20 mouse cellular contexts compared by ENCODE assay signal in genomic region chr5:21467387-21467786, GRCm38 (mm10). TPM values are rescaled to one million over a fixed set of nuclear protein-coding genes. Genes with fewer than 3 reads are reported as not detected.
DNase-seq lines count a peak whose midpoint lies in the region; ATAC-seq lines count a peak whose summit lies in the region.
"Had no signal": no experiment of that assay in that cellular context is flagged by ENCODE, and none has a peak within 500 bp of the region (broad histone marks: within the 10 kb centered on the region; RNA-seq: fewer than 3 reads in every experiment).

No protein-coding gene starts in this region.

- no peaks in the 10 kb centered on the region for H3K27me3 ChIP-seq in embryonic facial prominence, embryonic 10.5 days (replicated peaks; ENCODE audit: low read depth, poor library complexity, severe bottlenecking)
- H3K27me3 ChIP-seq in kidney, embryonic 15.5 days: no peaks in the 10 kb centered on the region
- H3K27me3 ChIP-seq in limb, embryonic 13.5 days: no peaks in the 10 kb centered on the region
- H3K27me3 ChIP-seq: CH12.LX; embryonic facial prominence, embryonic 15.5 days; intestine, embryonic 15.5 days had no signal

- no peak overlapping the region for H3K4me3 ChIP-seq in embryonic facial prominence, embryonic 10.5 days
- H3K4me3 ChIP-seq in kidney, embryonic 15.5 days (replicated peaks): no peak overlapping the region
- H3K4me3 ChIP-seq in limb, embryonic 13.5 days: no peak overlapping the region
- H3K4me3 ChIP-seq: embryonic facial prominence, embryonic 15.5 days; heart, embryonic 10.5 days; intestine, embryonic 15.5 days had no signal

- 0 out of 2 replicates have a peak overlapping the region, but pooled peaks have one; percentile 12 for H3K27ac ChIP-seq in embryonic facial prominence, embryonic 10.5 days (replicated peaks)
- H3K27ac ChIP-seq in kidney, embryonic 15.5 days: peak overlapping the region; percentile 74
- H3K27ac ChIP-seq in limb, embryonic 13.5 days: peak overlapping the region; percentile 40; the same call in 1 of the 2 replicates
- H3K27ac ChIP-seq: embryonic facial prominence, embryonic 15.5 days; heart, embryonic 10.5 days; hindbrain, embryonic 14.5 days; intestine, embryonic 15.5 days had no signal

- H3K4me2 ChIP-seq in kidney, embryonic 15.5 days: no peak overlapping the region
- no peak overlapping the region for H3K4me2 ChIP-seq in limb, embryonic 13.5 days (replicated peaks)
- H3K4me2 ChIP-seq: embryonic facial prominence, embryonic 15.5 days; hindbrain, embryonic 14.5 days; intestine, embryonic 15.5 days had no signal

- H3K9me3 ChIP-seq in embryonic facial prominence, embryonic 10.5 days: no peaks in the 10 kb centered on the region
- no peaks in the 10 kb centered on the region for H3K9me3 ChIP-seq in kidney, embryonic 15.5 days (replicated peaks)
- H3K9me3 ChIP-seq in limb, embryonic 13.5 days: no peaks in the 10 kb centered on the region
- H3K9me3 ChIP-seq: embryonic facial prominence, embryonic 15.5 days; heart, embryonic 10.5 days; intestine, embryonic 15.5 days had no signal

- 52% methylated on average over 7 of the region's 7 CpGs for WGBS in embryonic facial prominence, embryonic 10.5 days
- WGBS in kidney, embryonic 15.5 days: 45% methylated on average over 7 of the region's 7 CpGs
- 67% methylated on average over 7 of the region's 7 CpGs for WGBS in limb, embryonic 13.5 days

- H3K9ac ChIP-seq in kidney, embryonic 15.5 days: no peak overlapping the region
- H3K9ac ChIP-seq in limb, embryonic 13.5 days: no peak overlapping the region
- H3K9ac ChIP-seq: embryonic facial prominence, embryonic 15.5 days; hindbrain, embryonic 14.5 days; intestine, embryonic 15.5 days had no signal

- peak; percentile 52; the same call in 1 of the 2 replicates for ATAC-seq in kidney, embryonic 15.5 days (replicated peaks; ENCODE audit: low FRiP score)
- ATAC-seq in limb, embryonic 13.5 days (ENCODE audit: low FRiP score, low read depth): no peak
- ATAC-seq: intestine, embryonic 15.5 days; midbrain, embryonic 16.5 days had no signal

- peak; percentile 3 for DNase-seq in kidney, adult 11 months
- no peak for DNase-seq in kidney, adult 18-20 months
- peak; percentile 23 for DNase-seq in embryonic facial prominence, embryonic 10.5 days (ENCODE audit: low spot score)
- no peak for DNase-seq in ovary, adult 18-20 months (ENCODE audit: low spot score)
- DNase-seq in adrenal gland, postnatal 25 days: no peak
- DNase-seq in frontal cortex, postnatal 14 days (ENCODE audit: low spot score in 2 of 2): no peak
- DNase-seq: adrenal gland, adult 2 months; cerebellum, adult 11-12 months; gastrocnemius, postnatal 14 days; heart, postnatal 10 days; spleen, adult 18-20 months; thymus, postnatal 25 days had no signal

- peaks cover 9% of the 10 kb centered on the region for H3K4me1 ChIP-seq in embryonic facial prominence, embryonic 10.5 days
- H3K4me1 ChIP-seq in kidney, embryonic 15.5 days: peaks cover 4% of the 10 kb centered on the region; the same call in 1 of the 2 replicates
- H3K4me1 ChIP-seq in limb, embryonic 13.5 days: peaks cover 6% of the 10 kb centered on the region
- H3K4me1 ChIP-seq: embryonic facial prominence, embryonic 15.5 days; heart, embryonic 10.5 days; intestine, embryonic 15.5 days had no signal

- H3K36me3 ChIP-seq in embryonic facial prominence, embryonic 10.5 days (replicated peaks): no peaks in the 10 kb centered on the region
- H3K36me3 ChIP-seq in kidney, embryonic 15.5 days: no peaks in the 10 kb centered on the region
- no peaks in the 10 kb centered on the region; the same call in 1 of the 2 replicates for H3K36me3 ChIP-seq in limb, embryonic 13.5 days
- H3K36me3 ChIP-seq: embryonic facial prominence, embryonic 15.5 days; heart, embryonic 10.5 days; intestine, embryonic 15.5 days had no signal

RNA-seq across cellular contexts. Expression of gene Fam185a, which starts 42.6 kb away (rescaled TPM):
- 6.0 and 7.2 TPM in 2 replicates for polyA plus RNA-seq in embryonic facial prominence, embryonic 10.5 days (2016; fragmentation: Nextera tagmentation; extraction: Ambion mirVana)
- polyA plus RNA-seq in kidney, embryonic 15.5 days (2015; fragmentation: Nextera tagmentation; extraction: Ambion mirVana): 6.2 and 6.4 TPM in 2 replicates
- polyA plus RNA-seq in limb, embryonic 13.5 days (2015; fragmentation: Nextera tagmentation; extraction: Ambion mirVana): 5.0 and 5.1 TPM in 2 replicates
- total RNA-seq in adrenal gland, postnatal 25 days (2021): 10.4 and 13.7 TPM in 2 replicates

RNA-seq across cellular contexts. Expression of gene Ccdc146, which starts 42.9 kb away (rescaled TPM):
- 0.16 TPM in 1 of 2 replicates, not detected in the other for polyA plus RNA-seq in embryonic facial prominence, embryonic 10.5 days (2016; fragmentation: Nextera tagmentation; extraction: Ambion mirVana)
- polyA plus RNA-seq in kidney, embryonic 15.5 days (2015; fragmentation: Nextera tagmentation; extraction: Ambion mirVana): not detected in 2 replicates
- polyA plus RNA-seq in limb, embryonic 13.5 days (2015; fragmentation: Nextera tagmentation; extraction: Ambion mirVana): 0.10 TPM in 1 of 2 replicates, not detected in the other
- 0.36 TPM in 1 of 2 replicates, not detected in the other for total RNA-seq in adrenal gland, postnatal 25 days (2021)

Comparison
In these comparisons a context has a peak if more than half of its experiments do, and no peak if none do; other contexts are left out.
1. DNase-seq: peak in kidney, adult 11 months (single experiment) and embryonic facial prominence, embryonic 10.5 days (single experiment); none in kidney, adult 18-20 months (single experiment), ovary, adult 18-20 months (single experiment), adrenal gland, postnatal 25 days (single experiment) and frontal cortex, postnatal 14 days (0 of 2).
2. H3K27ac ChIP-seq: peak in every context shown above with its lines; median percentile 74 in kidney, embryonic 15.5 days; 40 in limb, embryonic 13.5 days; 12 in embryonic facial prominence, embryonic 10.5 days.